Mouse (Mus musculus) intestine, embryonic 16.5 days (tissue): ENCODE measurements at regions not wholly inside any gene's neighbourhood (a gene's known extent, or its start where the extent isn't known, plus 50 kb on each side); places are given as distances from the start of the nearest gene placed in this dataset.

Source experiments
- ATAC-seq: fragments of 200-750 bp; cut with Nextera tagmentation; 2 replicates; pipeline ENCODE4 v1.8.0; 2017; ENCODE audit warnings: moderate TSS enrichment, moderate library complexity
- H3K27ac ChIP-seq: fragments of 300-500 bp; sonication (generic); 2 replicates; pipeline ENCODE4 v1.5.1; 2014; ENCODE audit warnings: mild to moderate bottlenecking, low read length
- H3K27me3 ChIP-seq: fragments of 300-500 bp; sonication (generic); replicated peaks from 2 replicates; pipeline ENCODE4 v1.6.1; 2014; ENCODE audit warnings: low read length, control low read depth, mixed read lengths; ENCODE audit not compliant: control insufficient read depth, insufficient read depth
- H3K36me3 ChIP-seq: fragments of 300-500 bp; sonication (generic); 2 replicates; pipeline ENCODE4 v1.6.1; 2014; ENCODE audit warnings: low read length, control low read depth; ENCODE audit not compliant: control insufficient read depth, insufficient read depth
- H3K4me1 ChIP-seq: fragments of 300-500 bp; sonication (generic); 2 replicates; pipeline ENCODE4 v1.6.1; 2014; ENCODE audit warnings: low read length, control low read depth, mixed read lengths; ENCODE audit not compliant: control insufficient read depth, insufficient read depth
- H3K4me2 ChIP-seq: fragments of 300-500 bp; sonication (generic); 2 replicates; pipeline ENCODE4 v1.6.1; 2014; ENCODE audit warnings: low read depth, low read length, control low read depth
- H3K4me3 ChIP-seq: fragments of 300-500 bp; sonication (generic); 2 replicates; pipeline ENCODE4 v1.5.1; 2014; ENCODE audit warnings: mild to moderate bottlenecking, low read length
- H3K9ac ChIP-seq: fragments of 300-500 bp; sonication (generic); 2 replicates; pipeline ENCODE4 v1.6.1; 2014; ENCODE audit warnings: low read depth, low read length
- H3K9me3 ChIP-seq: fragments of 300-500 bp; sonication (generic); 2 replicates; pipeline ENCODE4 v1.6.1; 2016; ENCODE audit warnings: low read length, control low read depth; ENCODE audit not compliant: control insufficient read depth
- WGBS: fragments of 180-500 bp; shearing (Covaris S2); extraction: QIAGEN DNeasy Blood & Tissue Kit; methylation state at CpG from one replicate; pipeline ENCODE4 v1.1.7; 2014; 5-methylcytosine and 5-hydroxymethylcytosine counted together

DNA sequence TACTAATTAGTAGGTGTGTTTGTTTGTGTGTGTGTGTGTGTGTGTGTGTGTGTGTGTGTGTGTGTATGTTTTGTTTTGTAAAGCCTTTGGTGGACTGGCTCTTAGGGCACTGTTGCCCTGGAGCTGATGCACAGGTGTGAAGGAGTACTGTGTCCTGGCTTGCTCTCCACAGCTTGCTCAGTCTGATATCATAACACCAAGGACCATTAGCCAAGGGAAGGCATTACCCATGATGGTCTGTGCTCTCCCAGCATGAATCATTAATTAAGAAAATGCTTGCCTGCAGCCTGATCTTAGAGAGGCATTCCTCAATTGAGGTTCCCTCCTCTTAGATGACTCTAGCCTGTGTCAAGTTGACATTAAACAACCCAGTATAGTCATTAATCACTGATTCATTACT lies 54.7 kb downstream of the Spry2 start:
- Histone ChIP-seq H3K4me3 (no peak overlapping the region), H3K9me3 (no peaks in the 10 kb centered on the region), H3K4me2 (no peak overlapping the region), H3K36me3 (no peaks in the 10 kb centered on the region), H3K27me3 (no peaks in the 10 kb centered on the region), H3K9ac (no peak overlapping the region), H3K4me1 (no peaks in the 10 kb centered on the region), H3K27ac (no peak overlapping the region)
- no peak for ATAC-seq

DNA sequence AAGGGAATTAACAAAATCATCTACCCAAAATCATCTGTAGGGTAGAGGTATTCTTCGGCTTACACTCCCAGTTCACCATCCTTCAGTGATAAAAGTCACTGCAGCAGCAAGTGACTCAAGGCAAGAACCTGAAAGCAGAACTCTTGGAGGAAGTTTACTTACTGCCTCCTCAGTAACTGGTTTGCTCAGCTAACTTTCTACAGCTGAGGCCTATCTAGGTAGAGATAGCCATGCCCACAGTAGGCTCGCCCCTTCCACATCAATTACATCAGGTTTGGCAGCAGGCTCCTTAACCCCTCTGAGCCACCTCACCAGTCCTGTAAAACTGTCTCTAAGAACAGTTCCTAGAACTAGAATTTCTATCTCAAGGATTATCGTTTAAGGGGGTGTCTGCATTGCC lies 59.1 kb downstream of the Spry2 start:
- Histone ChIP-seq H3K4me3 (no peak overlapping the region), H3K4me2 (no peak overlapping the region), H3K27me3 (no peaks in the 10 kb centered on the region), H3K4me1 (no peaks in the 10 kb centered on the region), H3K9me3 (no peaks in the 10 kb centered on the region), H3K36me3 (no peaks in the 10 kb centered on the region), H3K9ac (no peak overlapping the region), H3K27ac (no peak overlapping the region)
- WGBS = 65% methylated on average over 3 of the region's 3 CpGs
- no peak for ATAC-seq

DNA sequence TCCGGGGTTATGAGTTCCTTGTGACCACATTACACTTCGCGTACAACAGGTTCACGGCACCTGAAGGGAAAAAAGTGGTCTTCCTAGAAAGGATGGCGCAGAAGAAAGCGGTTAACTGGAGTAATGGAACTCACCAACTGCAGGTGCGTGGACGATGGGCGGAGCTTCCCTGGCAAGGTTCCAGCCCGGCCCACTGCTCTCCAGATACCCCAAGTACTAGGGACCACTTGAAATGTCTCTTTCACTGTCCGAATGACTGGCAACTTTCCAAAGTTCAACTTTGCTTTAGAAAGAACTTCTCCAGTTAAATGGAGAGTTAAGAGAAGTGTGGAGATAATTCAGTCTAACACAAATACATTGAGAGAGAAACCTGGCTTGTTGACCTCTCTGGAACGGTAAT lies 65.9 kb downstream of the Spry2 start:
- Histone ChIP-seq H3K9ac (no peak overlapping the region), H3K27ac (no peak overlapping the region), H3K27me3 (no peaks in the 10 kb centered on the region), H3K4me2 (no peak overlapping the region), H3K4me3 (no peak overlapping the region), H3K9me3 (no peaks in the 10 kb centered on the region), H3K36me3 (no peaks in the 10 kb centered on the region), H3K4me1 (no peaks in the 10 kb centered on the region)
- no peak for ATAC-seq
- WGBS = 88% methylated on average over 12 of the region's 12 CpGs

DNA sequence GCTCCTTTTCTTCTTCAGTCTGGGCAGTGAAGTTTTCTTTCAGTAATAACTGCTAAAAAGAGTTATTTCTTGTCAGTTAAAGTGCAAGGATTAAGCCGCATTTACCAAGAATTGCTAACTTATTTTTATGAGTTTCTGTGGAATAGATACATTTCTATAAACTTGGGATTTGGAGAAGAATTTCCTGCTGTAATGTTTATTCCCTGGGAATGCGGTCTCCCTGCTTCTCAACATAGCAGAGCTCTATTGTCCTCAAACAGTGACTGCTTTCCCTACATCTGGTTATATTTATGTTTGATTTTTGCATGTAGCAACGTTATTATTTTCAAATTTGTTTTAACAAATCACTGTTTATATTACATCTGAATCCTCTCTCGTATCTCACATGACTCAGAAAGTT lies 66.3 kb downstream of the Spry2 start:
- H3K4me2 ChIP-seq = no peak overlapping the region
- WGBS = 56% methylated on average over 4 of the region's 4 CpGs
- no peaks in the 10 kb centered on the region for H3K36me3 ChIP-seq
- H3K9me3 ChIP-seq = no peaks in the 10 kb centered on the region
- no peak for ATAC-seq
- no peak overlapping the region for H3K4me3 ChIP-seq
- no peaks in the 10 kb centered on the region for H3K27me3 ChIP-seq
- no peaks in the 10 kb centered on the region for H3K4me1 ChIP-seq
- H3K9ac ChIP-seq = no peak overlapping the region
- no peak overlapping the region for H3K27ac ChIP-seq

DNA sequence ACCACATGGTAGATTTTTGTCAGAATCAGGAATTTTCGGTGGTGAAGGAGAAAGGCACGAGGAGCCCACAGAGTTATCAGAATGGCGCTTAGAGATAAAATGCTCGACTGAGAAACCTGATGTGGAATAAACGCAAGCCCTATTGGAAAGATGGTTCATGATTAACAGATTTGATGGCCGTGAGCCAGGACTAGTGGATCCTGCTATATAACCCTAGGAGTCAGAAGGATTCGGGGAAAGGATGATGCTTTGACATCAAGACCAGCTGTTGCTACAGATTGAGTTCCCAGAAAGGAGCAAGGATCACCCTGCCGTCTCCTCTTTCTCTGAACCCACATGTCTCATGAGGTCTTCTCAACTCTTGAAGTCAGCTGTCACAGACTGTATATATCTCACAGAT lies 73.5 kb downstream of the Spry2 start:
- Histone ChIP-seq H3K9me3 (no peaks in the 10 kb centered on the region), H3K4me1 (no peaks in the 10 kb centered on the region), H3K27ac (no peak overlapping the region), H3K9ac (no peak overlapping the region), H3K4me2 (no peak overlapping the region), H3K4me3 (no peak overlapping the region), H3K36me3 (no peaks in the 10 kb centered on the region), H3K27me3 (no peaks in the 10 kb centered on the region; the same call in 1 of the 2 replicates)
- WGBS = 59% methylated on average over 8 of the region's 8 CpGs
- ATAC-seq = peak; percentile 40; the same call in 1 of the 2 replicates

DNA sequence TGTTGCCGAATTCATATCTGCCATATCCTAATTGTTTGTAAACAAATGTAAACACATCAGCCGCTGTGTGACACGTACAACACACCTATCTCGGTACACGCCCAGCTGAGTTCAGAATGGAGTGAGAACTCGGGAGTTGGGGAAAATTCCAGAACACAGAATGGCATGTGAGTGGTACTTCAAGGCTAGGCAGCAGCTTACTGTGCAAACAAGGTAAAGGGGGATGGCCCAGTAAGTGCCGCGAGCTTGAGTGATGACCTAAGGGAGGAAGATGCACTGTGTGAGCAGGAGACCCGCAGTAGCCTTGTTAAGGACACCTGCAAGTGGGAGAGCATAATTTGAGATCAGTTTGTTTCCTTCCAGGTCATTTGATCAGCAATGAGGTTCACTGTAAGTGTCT lies 74.0 kb downstream of the Spry2 start:
- H3K4me1 ChIP-seq = no peaks in the 10 kb centered on the region
- 68% methylated on average over 9 of the region's 9 CpGs for WGBS
- H3K9ac ChIP-seq = no peak overlapping the region
- H3K4me2 ChIP-seq = no peak overlapping the region
- peak; percentile 21; the same call in 1 of the 2 replicates for ATAC-seq
- H3K36me3 ChIP-seq = no peaks in the 10 kb centered on the region
- no peak overlapping the region for H3K27ac ChIP-seq
- no peaks in the 10 kb centered on the region for H3K9me3 ChIP-seq
- H3K27me3 ChIP-seq = no peaks in the 10 kb centered on the region; the same call in 1 of the 2 replicates
- no peak overlapping the region for H3K4me3 ChIP-seq

DNA sequence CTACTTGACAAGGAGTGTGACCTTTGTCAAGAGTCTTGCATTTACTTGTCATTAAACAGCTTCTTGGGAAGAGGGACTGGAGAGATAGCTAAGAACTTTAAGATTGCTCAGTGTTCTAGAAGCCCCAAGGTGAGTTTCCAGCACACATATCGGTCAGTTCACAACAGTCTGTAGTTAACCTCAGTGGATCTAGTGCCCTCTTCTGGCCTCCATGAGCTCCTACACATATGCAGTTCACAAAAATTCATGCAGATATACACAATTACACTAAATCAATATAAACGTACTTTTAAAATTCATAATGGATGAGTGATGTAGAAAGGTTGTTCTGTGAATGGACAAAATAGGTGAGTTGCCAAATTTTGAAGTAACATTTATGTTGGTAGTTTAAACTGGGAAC lies 77.1 kb downstream of the Spry2 start:
- WGBS = 95% methylated on average over 2 of the region's 2 CpGs
- Histone ChIP-seq H3K4me1 (no peaks in the 10 kb centered on the region), H3K9me3 (no peaks in the 10 kb centered on the region), H3K27ac (no peak overlapping the region), H3K4me3 (no peak overlapping the region), H3K27me3 (no peaks in the 10 kb centered on the region; the same call in 1 of the 2 replicates), H3K36me3 (no peaks in the 10 kb centered on the region), H3K4me2 (no peak overlapping the region), H3K9ac (no peak overlapping the region)
- no peak for ATAC-seq

DNA sequence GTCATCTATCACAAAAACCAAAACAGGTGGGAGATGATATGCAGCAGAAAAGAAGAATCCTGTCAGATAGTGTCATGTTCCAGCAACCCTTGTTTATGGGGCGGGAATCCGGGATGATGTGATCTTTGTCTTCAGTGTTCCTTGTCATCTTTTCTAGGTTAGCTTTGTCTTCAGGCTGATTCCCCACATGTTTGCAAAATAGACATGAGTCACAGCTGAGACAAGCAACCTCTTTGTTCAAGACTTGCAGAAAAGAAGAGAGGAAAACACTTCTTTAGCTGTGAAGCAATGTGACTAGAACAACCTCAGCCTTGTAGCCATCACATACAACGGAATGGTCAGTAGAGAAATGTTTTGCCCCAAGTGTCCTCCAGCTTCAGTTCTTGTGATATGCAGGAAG lies 77.8 kb downstream of the Spry2 start:
- H3K4me2 ChIP-seq = no peak overlapping the region
- H3K9me3 ChIP-seq = no peaks in the 10 kb centered on the region
- no peaks in the 10 kb centered on the region; the same call in 1 of the 2 replicates for H3K27me3 ChIP-seq
- no peak overlapping the region for H3K9ac ChIP-seq
- H3K4me3 ChIP-seq = no peak overlapping the region
- H3K4me1 ChIP-seq = no peaks in the 10 kb centered on the region
- 94% methylated on average over 3 of the region's 3 CpGs for WGBS
- ATAC-seq = no peak
- H3K27ac ChIP-seq = no peak overlapping the region
- H3K36me3 ChIP-seq = no peaks in the 10 kb centered on the region

DNA sequence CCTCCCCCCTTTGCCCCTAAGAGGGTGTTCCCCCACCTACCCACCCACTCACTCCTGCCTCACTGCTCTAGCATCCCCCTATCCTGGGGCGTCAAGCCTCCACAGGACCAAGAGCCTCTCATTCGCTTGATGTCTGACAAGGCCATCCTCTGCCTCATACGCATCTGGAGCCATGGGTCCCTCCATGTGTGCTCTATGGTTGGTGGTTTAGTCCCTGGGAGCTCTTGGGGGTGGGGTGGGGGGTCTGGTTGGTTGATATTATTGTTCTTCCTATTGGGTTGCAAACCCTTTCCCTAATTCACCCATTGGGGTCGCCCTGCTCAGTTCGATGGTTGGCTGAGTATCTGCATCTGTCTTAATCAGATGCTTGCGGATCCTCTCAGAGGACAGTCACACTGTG lies 79.1 kb downstream of the Spry2 start:
- WGBS = 92% methylated on average over 6 of the region's 6 CpGs
- H3K9ac ChIP-seq = no peak overlapping the region
- H3K4me1 ChIP-seq = no peaks in the 10 kb centered on the region
- H3K27me3 ChIP-seq = no peaks in the 10 kb centered on the region; the same call in 1 of the 2 replicates
- no peak overlapping the region for H3K4me2 ChIP-seq
- H3K36me3 ChIP-seq = no peaks in the 10 kb centered on the region
- no peaks in the 10 kb centered on the region for H3K9me3 ChIP-seq
- no peak overlapping the region for H3K27ac ChIP-seq
- H3K4me3 ChIP-seq = no peak overlapping the region
- ATAC-seq = no peak

DNA sequence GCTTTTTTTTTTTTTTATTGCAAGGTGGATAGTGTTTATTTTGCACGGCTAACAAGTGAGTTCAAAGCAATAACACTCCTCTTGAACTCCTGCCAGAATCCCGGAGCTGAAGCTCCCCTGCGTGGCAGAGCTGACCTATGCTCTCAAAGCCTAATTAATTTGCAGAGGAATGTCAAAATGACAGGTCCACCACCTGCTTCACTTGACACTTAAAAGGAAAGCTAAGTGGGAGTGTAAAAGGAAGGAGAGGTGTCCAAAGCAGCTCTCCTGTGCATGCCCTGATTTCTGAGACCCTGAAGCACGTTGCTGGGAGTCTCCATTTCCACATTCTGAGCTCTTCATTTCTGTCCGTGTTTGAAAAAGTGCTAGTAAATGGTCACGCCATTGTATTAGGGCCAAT lies 80.8 kb downstream of the Spry2 start:
- H3K27ac ChIP-seq = no peak overlapping the region

More for the DNA sequence above, 80.8 kb downstream of the Spry2 start:
- H3K9ac ChIP-seq = no peak overlapping the region
- no peaks in the 10 kb centered on the region for H3K27me3 ChIP-seq
- H3K4me2 ChIP-seq = peak overlapping the region; percentile 53
- H3K4me3 ChIP-seq = peak overlapping the region; percentile 32
- H3K4me1 ChIP-seq = no peaks in the 10 kb centered on the region
- H3K9me3 ChIP-seq = no peaks in the 10 kb centered on the region
- H3K36me3 ChIP-seq = no peaks in the 10 kb centered on the region
- ATAC-seq = peak; percentile 87
- WGBS = 16% methylated on average over 6 of the region's 6 CpGs
